Mouse (Mus musculus) spleen, adult 2 months (tissue): ENCODE measurements around the gene Rictor.

Experiments
- CTCF ChIP-seq: fragments of 200-500 bp; IDR thresholded peaks from 2 replicates; pipeline ENCODE4 v1.5.1; 2011; ENCODE audit warnings: mild to moderate bottlenecking, inconsistent platforms; ENCODE audit not compliant: insufficient read depth, insufficient read length, insufficient replicate concordance; ENCODE audit errors: extremely low read depth
- POLR2A ChIP-seq: fragments of 200-500 bp; IDR thresholded peaks from 2 replicates; pipeline ENCODE4 v1.6.1; 2011; ENCODE audit warnings: low read depth, low read length, inconsistent platforms

DNA sequence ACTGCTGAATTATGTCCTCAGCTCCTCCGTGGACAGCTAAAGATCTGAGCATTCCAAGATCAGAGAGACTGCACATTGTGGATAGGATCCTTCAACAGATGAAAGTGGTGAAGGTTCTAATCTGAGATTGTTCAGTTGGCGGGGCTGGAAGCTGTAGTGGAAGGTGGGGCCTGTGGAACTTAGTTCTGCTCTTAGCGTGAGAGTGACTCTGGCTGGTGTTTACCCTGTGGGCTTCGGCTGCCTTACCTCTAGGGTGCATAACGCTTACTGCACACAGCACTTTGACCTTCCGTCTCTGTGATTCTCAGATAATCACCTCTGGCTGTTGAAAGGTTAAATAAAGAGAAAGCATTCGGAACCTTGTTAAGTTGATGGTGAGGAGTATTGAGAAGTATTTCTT is 6.6 kb downstream of the Rictor start:
- no peak for TF ChIP-seq CTCF
- no peak for TF ChIP-seq POLR2A
